Mouse (Mus musculus): ENCODE measurements at regions not wholly inside any gene's neighbourhood (a gene's known extent, or its start where the extent isn't known, plus 50 kb on each side); places are given as distances from the start of the nearest gene placed in this dataset.

GRCm38 (mm10) chr17:79497629-79498028 is 114.0 kb upstream of the Rmdn2 start:
- no peak for DNase-seq (ENCODE audit: low read depth in 1 of 2, low spot score in 2 of 2)

GRCm38 (mm10) chr17:79498321-79498720 is 113.3 kb upstream of the Rmdn2 start:
- no peak for DNase-seq (ENCODE audit: low read depth in 1 of 2, low spot score in 2 of 2)

GRCm38 (mm10) chr17:79501031-79501474 is 110.6 kb upstream of the Rmdn2 start:
- no peak for DNase-seq (ENCODE audit: low read depth in 1 of 2, low spot score in 2 of 2)

- no peak for DNase-seq (ENCODE audit: low read depth in 1 of 2, low spot score in 2 of 2)
Observed at GRCm38 (mm10) chr17:79501926-79502325, 109.7 kb upstream of the Rmdn2 start.

GRCm38 (mm10) chr17:79503037-79503436 is 108.6 kb upstream of the Rmdn2 start:
- no peak for DNase-seq (ENCODE audit: low read depth in 1 of 2, low spot score in 2 of 2)

GRCm38 (mm10) chr17:79504209-79504608 is 107.5 kb upstream of the Rmdn2 start:
- DNase-seq (ENCODE audit: low read depth in 1 of 2, low spot score in 2 of 2) = no peak

- no peak for DNase-seq (ENCODE audit: low read depth in 1 of 2, low spot score in 2 of 2)
Observed at GRCm38 (mm10) chr17:79505565-79505964, 106.1 kb upstream of the Rmdn2 start.

- DNase-seq (ENCODE audit: low read depth in 1 of 2, low spot score in 2 of 2) = no peak
Observed at GRCm38 (mm10) chr17:79509281-79509680, 102.4 kb upstream of the Rmdn2 start.

GRCm38 (mm10) chr17:79509957-79510710 is 101.5 kb upstream of the Rmdn2 start:
- DNase-seq (ENCODE audit: low read depth in 1 of 2, low spot score in 2 of 2) = no peak

- DNase-seq (ENCODE audit: low read depth in 1 of 2, low spot score in 2 of 2) = no peak
Observed at GRCm38 (mm10) chr17:79511218-79511617, 100.4 kb upstream of the Rmdn2 start.

GRCm38 (mm10) chr17:79514076-79514475 is 97.6 kb upstream of the Rmdn2 start:
- DNase-seq (ENCODE audit: low read depth in 1 of 2, low spot score in 2 of 2) = no peak

- no peak for DNase-seq (ENCODE audit: low read depth in 1 of 2, low spot score in 2 of 2)
Observed at GRCm38 (mm10) chr17:79518185-79518584, 93.5 kb upstream of the Rmdn2 start.

GRCm38 (mm10) chr17:79518696-79519095 is 93.0 kb upstream of the Rmdn2 start:
- DNase-seq (ENCODE audit: low read depth in 1 of 2, low spot score in 2 of 2) = no peak

GRCm38 (mm10) chr17:79519356-79519755 is 92.3 kb upstream of the Rmdn2 start:
- DNase-seq (ENCODE audit: low read depth in 1 of 2, low spot score in 2 of 2) = no peak

- DNase-seq (ENCODE audit: low read depth in 1 of 2, low spot score in 2 of 2) = no peak
Observed at GRCm38 (mm10) chr17:79520283-79520682, 91.4 kb upstream of the Rmdn2 start.

- DNase-seq (ENCODE audit: low read depth in 1 of 2, low spot score in 2 of 2) = no peak
Observed at GRCm38 (mm10) chr17:79521691-79522090, 90.0 kb upstream of the Rmdn2 start.

- no peak for DNase-seq (ENCODE audit: low read depth in 1 of 2, low spot score in 2 of 2)
Observed at GRCm38 (mm10) chr17:79523230-79523629, 88.4 kb upstream of the Rmdn2 start.

- no peak for DNase-seq (ENCODE audit: low read depth in 1 of 2, low spot score in 2 of 2)
Observed at GRCm38 (mm10) chr17:79527391-79527790, 84.3 kb upstream of the Rmdn2 start.

- DNase-seq (ENCODE audit: low read depth in 1 of 2, low spot score in 2 of 2) = no peak
Observed at GRCm38 (mm10) chr17:79536549-79536948, 75.1 kb upstream of the Rmdn2 start.

GRCm38 (mm10) chr17:79538789-79539188 is 72.9 kb upstream of the Rmdn2 start:
- no peak for DNase-seq (ENCODE audit: low read depth in 1 of 2, low spot score in 2 of 2)

GRCm38 (mm10) chr17:79540038-79540437 is 71.6 kb upstream of the Rmdn2 start:
- DNase-seq (ENCODE audit: low read depth in 1 of 2, low spot score in 2 of 2) = no peak

- DNase-seq (ENCODE audit: low read depth in 1 of 2, low spot score in 2 of 2) = no peak
Observed at GRCm38 (mm10) chr17:79540511-79540910, 71.2 kb upstream of the Rmdn2 start.

GRCm38 (mm10) chr17:79543907-79544522 is 67.6 kb upstream of the Rmdn2 start:
- DNase-seq (ENCODE audit: low read depth in 1 of 2, low spot score in 2 of 2) = peak in 1 of 2 experiments; percentile 5

Data from monocyte, adult 2 months (primary cell).